Mouse (Mus musculus): ENCODE results near the gene Tbc1d22a.
A peak's percentile ranks its signal among the peaks of the same experiment; 100 is the strongest.

Gene Tbc1d22a

DNA sequence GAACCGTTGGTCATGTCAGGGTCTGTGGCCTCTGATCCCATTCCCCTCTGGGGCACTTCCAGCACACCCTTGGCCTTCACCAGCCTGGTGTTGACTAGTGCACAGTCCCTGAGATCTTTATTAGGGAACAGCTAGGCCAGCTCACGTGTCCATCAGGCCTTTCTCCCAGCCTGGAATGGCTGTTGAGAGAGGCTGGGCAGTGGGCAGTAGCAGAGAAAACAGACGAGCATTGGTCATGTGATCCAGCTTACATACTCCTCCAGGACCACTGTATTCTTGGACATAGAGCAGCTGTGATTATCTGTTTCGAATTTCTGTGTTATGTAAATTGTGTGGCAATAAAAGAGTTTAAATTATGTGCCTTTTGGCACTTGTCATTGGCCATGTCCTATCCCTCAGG lies 65.9 kb downstream of the Tbc1d22a start:
- DNase-seq (ENCODE audit: low spot score): no peak

DNA sequence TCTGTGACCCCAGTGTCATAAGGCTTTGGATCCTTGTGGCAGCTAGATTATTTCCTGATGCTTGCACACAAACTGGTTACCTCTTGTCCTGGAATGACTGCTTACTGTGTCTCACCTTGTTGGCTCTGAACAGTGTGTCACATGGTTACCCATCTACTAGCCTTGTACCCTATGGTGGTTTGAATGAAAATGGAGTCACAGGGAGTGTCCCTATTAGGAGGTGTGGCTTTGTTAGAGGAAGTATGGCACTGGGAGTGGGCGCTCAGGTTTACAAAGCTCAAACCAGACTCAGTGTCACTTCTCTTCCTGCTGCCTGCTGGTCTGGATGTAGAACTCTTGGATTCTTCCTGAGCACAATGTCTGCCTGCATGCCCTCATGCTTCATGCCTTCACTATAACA lies 69.0 kb downstream of the Tbc1d22a start:
- no peak for DNase-seq (ENCODE audit: low spot score)

DNA sequence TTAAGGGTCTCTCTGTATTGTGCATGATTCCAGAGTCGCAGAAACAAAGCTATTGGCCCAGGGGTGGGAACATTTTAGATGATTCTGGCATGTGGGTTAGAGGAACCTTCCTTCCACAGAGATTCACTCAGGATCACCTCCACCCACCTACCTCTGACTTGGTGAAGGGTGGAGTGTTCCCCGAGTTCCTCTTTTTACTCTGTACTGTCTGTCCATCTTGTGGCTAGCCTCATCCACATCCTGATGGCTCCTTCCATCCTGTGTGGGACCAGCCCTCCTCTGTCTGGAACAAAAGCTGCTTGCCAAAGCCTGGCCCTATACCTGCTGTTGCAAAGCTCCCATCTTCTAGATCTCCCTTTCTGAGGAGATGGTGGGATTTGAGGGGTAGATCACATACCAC lies 71.0 kb downstream of the Tbc1d22a start:
- DNase-seq (ENCODE audit: low spot score): no peak

DNA sequence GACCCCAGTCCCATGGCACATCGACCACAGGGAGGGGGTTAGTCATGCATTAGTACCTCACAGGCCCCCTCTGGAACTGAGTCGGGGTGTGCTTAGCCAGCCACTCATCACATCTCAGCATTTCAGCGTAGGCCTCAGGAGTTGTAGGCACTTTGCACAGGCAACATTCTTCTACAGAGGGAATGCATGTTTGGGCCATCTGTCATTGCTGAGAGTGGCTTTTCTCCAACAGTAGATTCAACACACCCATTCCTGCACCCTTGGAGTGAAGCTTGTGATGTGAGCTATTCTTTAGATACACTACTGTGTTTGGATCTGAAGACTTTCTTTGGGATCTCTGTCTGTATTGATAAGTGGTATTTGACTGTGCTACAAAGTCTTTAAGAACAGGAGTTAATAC lies 75.8 kb downstream of the Tbc1d22a start:
- no peak for DNase-seq (ENCODE audit: low spot score)

GRCm38 (mm10) chr15:86292288-86292687 lies 78.0 kb downstream of the Tbc1d22a start:
- no peak for DNase-seq (ENCODE audit: low spot score)

- no peak for DNase-seq (ENCODE audit: low spot score)
Measured at GRCm38 (mm10) chr15:86294426-86294825, 80.2 kb downstream of the Tbc1d22a start.

DNA sequence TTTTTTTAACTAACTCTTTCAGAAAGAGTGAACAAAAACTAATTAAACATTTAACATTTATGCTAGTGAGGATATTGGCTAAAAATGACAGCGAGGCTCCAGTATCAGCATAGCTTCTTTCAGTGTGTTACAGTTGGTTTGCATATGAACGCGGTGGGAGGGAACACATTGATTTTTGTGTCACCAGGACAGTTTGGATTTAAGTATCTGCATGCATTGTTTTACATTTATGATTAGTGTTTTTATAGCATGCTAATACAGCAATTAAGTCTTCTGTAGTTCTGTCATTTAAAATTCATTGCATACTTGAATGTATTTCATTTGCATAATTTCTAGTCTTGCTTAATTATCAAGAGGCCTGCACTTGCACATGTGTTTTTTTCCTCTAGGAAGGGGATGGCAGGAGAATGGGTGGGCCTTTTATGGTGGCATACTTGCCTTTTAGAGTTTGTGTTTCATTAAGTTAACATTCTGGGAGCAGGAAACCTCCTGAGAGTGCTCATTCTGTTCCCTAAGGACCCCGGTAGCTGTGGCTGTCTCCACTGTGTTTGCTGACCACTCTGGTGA lies 81.5 kb downstream of the Tbc1d22a start:
- no peak for DNase-seq (ENCODE audit: low spot score)

- no peak for DNase-seq (ENCODE audit: low spot score)
Measured at GRCm38 (mm10) chr15:86297281-86297680, 83.0 kb downstream of the Tbc1d22a start.

GRCm38 (mm10) chr15:86303876-86304275 lies 89.6 kb downstream of the Tbc1d22a start:
- DNase-seq (ENCODE audit: low spot score): no peak

DNA sequence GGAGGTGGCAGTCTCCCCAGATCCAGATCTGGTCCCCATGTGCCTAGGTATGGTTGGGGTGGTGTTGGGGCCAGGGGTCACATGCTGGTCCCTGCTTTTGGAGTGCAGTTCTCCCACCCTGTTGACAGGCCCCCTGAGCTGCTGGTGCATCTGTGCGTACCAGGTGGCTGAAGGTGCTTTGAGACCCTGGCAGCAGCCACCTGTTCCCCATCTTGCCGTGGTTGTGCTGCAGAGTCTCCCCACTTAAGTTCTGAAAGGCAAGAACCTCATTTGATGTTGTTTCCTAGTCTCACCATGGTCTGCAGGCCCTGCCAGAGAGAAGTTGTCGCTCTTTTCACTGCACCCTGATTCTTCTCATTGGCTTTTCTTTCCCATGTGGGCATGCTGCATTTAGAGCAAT lies 90.6 kb downstream of the Tbc1d22a start:
- no peak for DNase-seq (ENCODE audit: low spot score)

DNA sequence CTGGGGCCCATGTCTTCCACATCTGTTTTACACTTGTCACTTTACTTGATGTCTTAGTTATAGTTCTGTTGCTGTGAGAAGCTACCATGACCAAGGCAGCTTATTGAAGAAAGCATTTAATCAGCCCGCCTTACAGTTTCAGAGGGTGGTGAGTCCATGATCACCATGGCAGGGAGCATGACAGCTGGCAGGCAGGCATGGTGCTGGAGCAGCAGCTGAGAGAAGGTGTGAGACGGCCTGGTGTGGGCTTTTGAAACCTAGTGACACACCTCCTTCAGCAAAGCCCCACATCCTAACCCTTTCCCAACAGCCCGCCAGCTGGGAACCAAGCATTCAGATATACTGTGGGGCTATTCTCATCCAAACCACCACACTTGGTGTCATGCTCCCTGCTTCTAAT lies 91.0 kb downstream of the Tbc1d22a start:
- DNase-seq (ENCODE audit: low spot score): no peak

- no peak for DNase-seq (ENCODE audit: low spot score)
Measured at GRCm38 (mm10) chr15:86309213-86309829, 95.1 kb downstream of the Tbc1d22a start.

DNA sequence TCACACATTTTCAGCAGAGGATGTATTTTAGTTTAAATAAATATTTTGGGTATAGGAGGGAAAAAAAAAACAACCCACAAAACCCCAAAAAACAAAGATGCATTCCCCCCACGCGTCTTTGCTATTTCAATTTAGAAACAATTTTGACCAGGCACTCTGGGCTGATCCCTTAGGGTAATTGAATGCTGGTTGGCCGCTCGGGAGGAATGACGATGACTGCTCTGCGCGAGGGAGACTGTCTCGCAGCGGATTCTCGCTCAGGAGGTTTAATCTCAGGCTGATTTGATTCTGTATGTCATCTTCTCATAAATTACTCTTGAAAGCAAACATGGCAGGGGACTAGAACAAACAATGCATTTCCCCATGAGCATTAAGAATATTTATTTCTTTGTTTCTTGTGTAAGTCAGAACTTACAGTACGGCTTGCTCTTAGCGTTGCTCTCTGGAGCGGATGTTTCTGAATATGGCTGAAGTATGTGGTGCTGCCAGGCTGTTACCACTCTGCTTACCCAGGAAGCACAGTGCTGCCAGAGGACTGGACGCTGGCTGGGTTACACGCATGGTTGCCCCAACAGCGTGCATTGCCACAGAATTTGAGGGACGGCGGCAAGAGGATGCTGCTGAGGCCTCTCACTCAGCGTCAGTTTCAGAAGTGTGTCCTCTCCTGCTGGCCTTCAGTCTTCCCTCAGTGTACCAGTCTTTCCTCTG lies 106.7 kb downstream of the Tbc1d22a start:
- DNase-seq (ENCODE audit: low spot score): no peak

DNA sequence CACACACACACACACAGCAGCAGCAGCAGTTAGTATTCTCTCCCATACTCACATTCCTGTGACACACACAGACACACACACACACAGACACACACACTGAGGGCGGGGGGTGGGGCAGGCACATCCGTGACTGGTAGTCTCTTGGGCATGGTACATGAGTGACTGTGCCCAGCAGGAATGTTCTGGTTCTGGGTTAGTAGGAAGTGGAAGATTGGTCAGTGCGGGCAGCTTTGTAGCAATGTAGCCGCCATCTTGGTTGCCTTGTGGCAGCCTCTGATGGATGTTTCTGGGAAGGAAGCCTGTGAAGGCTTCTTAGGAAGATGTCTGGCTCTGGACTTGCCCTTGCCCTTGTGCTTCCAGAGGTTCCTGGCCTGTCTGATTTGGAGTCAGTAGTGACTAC lies 112.1 kb downstream of the Tbc1d22a start:
- peak; percentile 15 for DNase-seq (ENCODE audit: low spot score)

GRCm38 (mm10) chr15:86329911-86330310 lies 115.7 kb downstream of the Tbc1d22a start:
- no peak for DNase-seq (ENCODE audit: low spot score)

DNA sequence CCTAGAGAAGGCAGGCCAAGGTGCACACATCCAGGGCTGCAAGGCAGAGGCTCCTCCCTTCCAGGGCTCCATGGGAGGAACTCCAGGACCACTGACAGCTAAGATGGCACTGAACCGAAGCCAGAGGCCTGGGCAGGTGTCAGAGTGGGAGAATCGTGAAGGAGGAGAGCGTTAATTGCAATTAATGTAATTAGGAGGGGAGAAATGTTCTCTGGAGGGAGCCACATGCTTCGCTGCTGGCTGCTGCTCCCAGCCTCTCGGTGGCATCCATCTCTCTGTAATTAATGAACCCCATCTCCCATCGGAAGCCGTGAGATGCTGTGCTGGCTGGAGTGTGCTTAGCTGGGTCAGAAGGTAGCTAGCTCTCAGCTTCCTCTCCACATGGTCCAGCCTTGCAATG lies 116.2 kb downstream of the Tbc1d22a start:
- no peak for DNase-seq (ENCODE audit: low spot score)

DNA sequence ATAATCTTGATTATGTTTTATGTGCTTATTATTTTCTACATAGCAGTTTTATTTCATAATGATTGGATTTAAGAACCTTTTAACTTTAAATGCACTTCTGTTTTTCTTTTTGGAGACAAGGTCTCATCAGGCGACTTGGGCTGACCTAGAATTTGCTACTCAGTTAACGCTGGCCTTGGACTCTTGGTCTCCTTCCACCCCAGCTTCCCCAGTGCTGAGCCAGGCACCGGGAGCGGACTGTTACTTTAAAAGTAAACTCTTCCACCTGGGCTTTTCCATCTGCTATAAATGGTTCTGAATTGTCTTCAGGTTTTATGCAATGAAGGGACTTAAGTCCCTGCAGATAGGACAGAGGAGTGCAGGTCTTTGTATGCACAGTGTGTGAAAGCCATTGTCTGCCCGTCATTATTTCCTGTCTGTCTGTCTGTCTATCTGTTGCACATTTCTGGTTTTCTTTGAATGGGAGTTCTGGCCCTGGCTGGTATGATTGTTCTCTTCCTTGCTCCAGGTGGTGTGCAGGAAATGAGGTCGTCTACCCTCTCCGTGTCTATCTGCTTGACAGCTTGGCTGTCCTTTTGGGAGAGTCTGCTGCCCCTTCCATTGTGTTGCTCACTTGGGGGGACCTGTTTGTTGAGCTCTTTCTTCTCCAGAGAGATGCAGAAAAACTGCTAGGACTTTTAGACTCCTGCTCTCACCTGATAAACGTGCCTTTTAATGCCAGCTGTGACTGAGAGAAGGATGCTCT lies 117.4 kb downstream of the Tbc1d22a start:
- DNase-seq (ENCODE audit: low spot score): no peak

DNA sequence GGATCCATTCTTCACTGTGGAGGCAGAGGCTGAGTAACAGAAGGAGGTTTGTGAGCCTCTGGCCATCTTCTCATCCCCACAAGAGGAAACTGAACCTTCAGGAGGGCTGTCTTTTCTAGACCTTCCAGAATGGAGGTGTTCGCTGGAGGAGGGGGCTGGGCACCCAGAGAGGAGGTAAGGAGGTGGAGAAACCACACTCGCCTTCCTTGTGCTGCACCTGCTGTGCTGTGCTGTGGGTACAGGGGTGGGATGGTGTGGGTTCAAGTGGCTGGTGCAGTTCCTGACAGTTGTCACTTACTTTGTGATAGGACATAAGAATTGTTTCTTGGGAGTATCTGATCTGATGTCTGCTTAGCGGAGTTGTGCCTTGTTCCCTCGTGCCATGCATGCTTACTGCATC lies 118.9 kb downstream of the Tbc1d22a start:
- DNase-seq (ENCODE audit: low spot score): no peak

DNA sequence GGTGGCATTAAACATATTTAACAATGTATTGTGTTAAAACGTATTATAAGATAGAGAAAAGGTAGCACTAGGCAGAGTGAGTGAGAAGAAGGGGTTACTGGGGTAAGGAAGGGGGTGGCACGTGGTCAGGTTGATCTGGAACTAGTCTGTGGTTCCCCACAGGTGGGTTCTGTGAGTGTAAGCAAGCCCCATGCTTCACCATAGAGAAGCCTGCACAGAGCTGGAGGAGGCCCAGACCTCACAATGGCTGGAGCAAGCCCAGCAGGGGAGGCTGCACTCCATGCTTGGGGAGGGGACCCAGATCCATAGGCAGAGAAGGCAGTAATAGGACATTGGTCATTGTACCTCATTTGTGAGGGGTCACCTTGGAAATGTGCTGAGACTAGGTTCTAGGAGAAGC lies 119.3 kb downstream of the Tbc1d22a start:
- no peak for DNase-seq (ENCODE audit: low spot score)

GRCm38 (mm10) chr15:86334276-86334675 lies 120.0 kb downstream of the Tbc1d22a start:
- DNase-seq (ENCODE audit: low spot score): no peak

GRCm38 (mm10) chr15:86334745-86335144 lies 120.5 kb downstream of the Tbc1d22a start:
- DNase-seq (ENCODE audit: low spot score): no peak

- DNase-seq (ENCODE audit: low spot score): no peak
Measured at GRCm38 (mm10) chr15:86335781-86336180, 121.5 kb downstream of the Tbc1d22a start.

GRCm38 (mm10) chr15:86337726-86338125 lies 123.5 kb downstream of the Tbc1d22a start:
- DNase-seq (ENCODE audit: low spot score): no peak

Data from adipocyte (in vitro differentiated cells).